Mouse (Mus musculus): ENCODE results near the gene Med21.

The Med21 gene

GRCm38 (mm10) chr6:146642276-146643183 lies at the start of gene Med21, which contains the start of gene Tm7sf3:
Gene Med21 (plus strand): TSS chr6:146642547.
Gene Tm7sf3 (minus strand): TSS chr6:146642824.
- DNase-seq: peak; percentile 97

GRCm38 (mm10) chr6:146602601-146603000 lies 39.7 kb upstream of the Med21 start:
- no peak for DNase-seq

- no peak for DNase-seq
These were observed 38.7 kb upstream of the Med21 start for GRCm38 (mm10) chr6:146603651-146604050.

- no peak for DNase-seq
These were observed 31.0 kb upstream of the Med21 start for GRCm38 (mm10) chr6:146611385-146611784.

- no peak for DNase-seq
These were observed 30.4 kb upstream of the Med21 start for GRCm38 (mm10) chr6:146611897-146612296.

GRCm38 (mm10) chr6:146612736-146613135 lies 29.6 kb upstream of the Med21 start:
- DNase-seq: no peak

GRCm38 (mm10) chr6:146613907-146614306 lies 28.4 kb upstream of the Med21 start:
- no peak for DNase-seq

- DNase-seq: no peak
These were observed 27.8 kb upstream of the Med21 start for GRCm38 (mm10) chr6:146614541-146614940.

- DNase-seq: no peak
These were observed 26.5 kb upstream of the Med21 start for GRCm38 (mm10) chr6:146615891-146616290.

GRCm38 (mm10) chr6:146616670-146617069 lies 25.7 kb upstream of the Med21 start:
- DNase-seq: no peak

- DNase-seq: no peak
These were observed 14.2 kb upstream of the Med21 start for GRCm38 (mm10) chr6:146628123-146628522.

GRCm38 (mm10) chr6:146629781-146630756 lies 12.3 kb upstream of the Med21 start:
- no peak for DNase-seq

GRCm38 (mm10) chr6:146630961-146631360 lies 11.4 kb upstream of the Med21 start:
- no peak for DNase-seq

- DNase-seq: no peak
These were observed 10.5 kb upstream of the Med21 start for GRCm38 (mm10) chr6:146631847-146632246.

- DNase-seq: no peak
These were observed 9.9 kb upstream of the Med21 start for GRCm38 (mm10) chr6:146632403-146632802.

- no peak for DNase-seq
These were observed 9.2 kb upstream of the Med21 start for GRCm38 (mm10) chr6:146633097-146633496.

GRCm38 (mm10) chr6:146633629-146634014 lies 8.7 kb upstream of the Med21 start:
- DNase-seq: peak; percentile 76

GRCm38 (mm10) chr6:146634015-146634722 lies 8.2 kb upstream of the Med21 start:
- peak; percentile 71 for DNase-seq

GRCm38 (mm10) chr6:146634759-146635606 lies 7.4 kb upstream of the Med21 start:
- no peak for DNase-seq

- DNase-seq: no peak
These were observed 5.9 kb upstream of the Med21 start for GRCm38 (mm10) chr6:146636482-146636881.

GRCm38 (mm10) chr6:146640068-146640965 lies 2.0 kb upstream of the Med21 start:
- DNase-seq: no peak
